Mouse (Mus musculus): Measurements from ENCODE around the gene Vldlr.

GRCm38 (mm10) chr19:27224356-27224755 lies 8.1 kb downstream of the Vldlr start:
- no peak for TF ChIP-seq ZNF384 (IDR thresholded peaks at IDR 0.05; ENCODE audit: low read depth, low read length)
- no peak for TF ChIP-seq HCFC1 (IDR thresholded peaks at IDR 0.05; ENCODE audit: borderline replicate concordance, insufficient read depth, low read length)
- no peak for TF ChIP-seq CHD2 (IDR thresholded peaks at IDR 0.05; ENCODE audit: low read depth, low read length)

Data from ES-E14 (cell line).